Mouse (Mus musculus): ENCODE results near the gene Lrrc15.

Gene Lrrc15

GRCm38 (mm10) chr16:30238791-30239190 lies 44.3 kb downstream of the Lrrc15 start:
- in situ Hi-C loops (cut with MboI): no loop called here

DNA sequence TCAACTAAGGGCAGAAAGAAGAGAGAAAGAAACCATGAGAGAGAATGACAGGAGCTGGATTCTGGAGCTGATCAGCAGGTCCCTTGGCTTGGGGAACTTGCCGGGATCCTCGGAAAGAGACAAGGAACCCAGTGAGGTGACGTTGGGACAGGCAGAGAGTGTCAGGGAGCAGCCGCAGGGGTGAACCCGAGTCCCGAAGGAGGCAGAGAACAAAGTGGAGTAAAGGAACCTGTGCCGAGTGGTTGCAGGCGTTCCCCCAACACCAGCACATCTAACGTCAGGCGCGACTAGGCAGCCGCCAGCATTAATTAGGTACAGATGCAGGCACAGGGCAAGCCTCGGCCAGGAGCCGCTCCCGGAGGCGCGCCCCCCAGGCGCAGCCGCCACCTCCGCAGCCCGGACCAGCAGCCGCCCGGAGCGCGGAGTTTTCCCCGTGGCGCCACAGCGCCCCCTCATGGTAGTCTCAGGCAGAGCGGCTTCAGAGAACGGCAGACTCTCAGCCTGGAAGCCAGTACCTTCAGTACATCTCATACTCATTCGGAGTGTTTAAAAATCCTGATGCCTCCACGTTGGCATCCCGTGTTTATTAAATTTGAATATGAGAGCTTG lies 46.9 kb downstream of the Lrrc15 start:
- in situ Hi-C loops (cut with MboI): no loop called here

DNA sequence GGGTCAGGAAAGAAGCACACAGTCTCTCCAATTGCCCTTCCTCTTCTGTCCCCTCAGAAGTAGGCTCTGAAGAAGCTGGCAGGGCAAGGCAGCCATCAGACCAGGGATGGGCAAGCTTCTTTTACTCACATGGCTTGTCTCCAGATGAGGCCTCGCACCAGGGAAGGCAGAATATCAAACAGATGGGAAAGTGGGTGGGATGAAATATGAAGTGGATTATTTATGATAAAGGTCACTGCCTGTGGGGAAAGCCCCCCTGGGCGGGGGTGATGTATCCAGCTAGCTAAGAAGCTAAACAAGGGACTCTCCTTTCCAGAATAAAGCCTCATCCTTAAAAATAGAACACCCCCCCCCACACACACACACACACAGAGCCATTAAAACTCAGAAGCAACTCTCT lies 47.5 kb downstream of the Lrrc15 start:
- in situ Hi-C loops (cut with MboI): no loop called here

DNA sequence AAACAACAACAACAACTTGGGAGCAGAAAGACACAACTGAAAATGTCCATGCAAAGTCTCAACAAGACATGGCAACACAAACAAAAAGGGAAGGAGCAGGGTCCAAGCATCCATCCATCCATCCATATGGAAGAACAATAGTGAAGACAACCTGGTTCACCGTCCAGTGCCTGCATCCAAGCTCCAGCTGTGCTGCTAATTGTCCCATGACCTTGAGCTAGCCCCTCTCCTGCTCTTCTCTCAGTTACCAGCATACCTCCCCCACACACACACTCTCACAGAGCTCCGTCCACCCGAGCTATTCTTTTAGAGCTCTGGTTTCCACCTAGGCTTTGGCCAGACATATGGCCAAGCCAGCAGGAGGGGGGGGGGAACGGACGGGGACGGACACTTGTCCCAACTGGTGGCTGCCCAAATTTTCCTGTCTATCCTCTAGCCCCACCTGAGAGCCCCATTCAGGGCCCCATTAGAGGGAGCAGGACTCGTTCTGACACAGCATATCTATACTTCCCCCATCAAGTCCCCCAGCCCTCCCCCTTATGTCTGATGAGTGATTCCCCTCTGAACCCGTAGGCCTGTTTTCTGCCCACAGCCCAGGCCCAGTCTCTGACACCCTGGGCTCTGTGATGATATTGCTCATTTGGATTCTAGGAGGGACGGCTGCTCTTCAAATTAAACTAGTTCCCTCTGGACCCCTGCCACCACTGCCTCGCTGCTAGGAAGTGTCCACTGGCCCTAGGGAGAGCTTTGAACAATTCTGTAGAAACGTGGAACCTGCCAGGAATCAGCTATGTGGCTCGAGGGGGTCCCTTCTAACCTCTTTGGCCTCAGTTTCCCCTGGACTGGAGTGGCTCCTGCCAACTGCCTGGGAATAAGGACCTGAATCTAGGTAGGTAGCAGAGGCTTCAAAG lies 48.2 kb downstream of the Lrrc15 start:
- in situ Hi-C loops (cut with MboI): no loop called here

GRCm38 (mm10) chr16:30234077-30234476 lies 49.0 kb downstream of the Lrrc15 start:
- in situ Hi-C loops (cut with MboI): no loop called here

DNA sequence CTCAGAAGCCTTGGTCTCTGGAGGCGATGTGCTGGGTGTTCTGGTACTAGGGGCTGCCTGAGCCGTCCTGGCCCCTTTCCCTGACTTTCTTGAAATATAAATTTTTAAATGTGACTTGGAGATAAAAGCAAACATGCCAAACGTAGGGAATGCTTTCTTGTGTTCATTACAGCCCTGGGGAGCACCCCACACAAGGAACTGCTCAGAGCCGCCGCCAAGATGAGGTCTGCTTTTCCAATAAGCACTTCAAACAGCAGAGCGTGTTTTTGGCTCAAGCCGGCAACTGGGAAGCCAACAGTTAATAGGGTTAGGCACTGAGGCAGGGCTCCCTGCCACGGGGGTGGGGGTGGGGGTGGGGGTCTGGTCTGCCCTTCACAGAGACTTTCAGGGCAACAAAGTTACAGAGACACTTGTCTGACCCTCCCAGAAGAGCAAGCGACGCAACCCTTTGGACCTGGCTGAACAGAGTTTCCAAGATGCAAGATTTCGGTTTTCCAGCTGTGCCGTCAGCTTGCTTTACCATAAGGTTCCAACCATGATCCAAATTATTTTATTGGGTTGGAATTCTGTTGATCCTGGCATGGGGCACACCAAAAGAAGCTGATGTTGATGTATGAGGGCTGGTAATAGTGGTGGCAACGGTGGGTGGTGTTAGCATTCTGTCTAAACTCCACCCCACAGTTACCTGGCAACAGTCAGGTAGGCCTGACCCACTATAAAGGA lies 51.0 kb downstream of the Lrrc15 start:
- in situ Hi-C loops (cut with MboI): no loop called here

DNA sequence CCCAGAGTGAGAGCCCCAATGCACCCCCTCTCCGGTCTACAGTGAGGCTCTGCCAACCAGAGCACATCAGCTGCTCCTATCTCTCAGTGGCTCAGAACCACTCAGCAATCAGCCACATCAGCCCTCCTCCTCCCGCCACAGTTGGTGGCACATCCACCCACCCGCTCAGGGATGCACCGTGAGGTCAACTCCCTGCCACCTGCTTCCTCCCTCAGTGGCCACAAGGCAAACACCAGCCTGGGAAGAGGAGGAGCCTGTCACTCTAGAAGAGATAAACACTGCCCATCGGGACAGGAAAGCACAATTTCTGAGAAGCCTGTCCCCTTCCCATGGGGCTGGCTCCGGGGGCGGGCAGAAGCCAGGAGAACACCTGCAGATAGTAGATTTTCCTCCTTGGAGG lies 55.7 kb downstream of the Lrrc15 start:
- in situ Hi-C loops (cut with MboI): no loop called here

DNA sequence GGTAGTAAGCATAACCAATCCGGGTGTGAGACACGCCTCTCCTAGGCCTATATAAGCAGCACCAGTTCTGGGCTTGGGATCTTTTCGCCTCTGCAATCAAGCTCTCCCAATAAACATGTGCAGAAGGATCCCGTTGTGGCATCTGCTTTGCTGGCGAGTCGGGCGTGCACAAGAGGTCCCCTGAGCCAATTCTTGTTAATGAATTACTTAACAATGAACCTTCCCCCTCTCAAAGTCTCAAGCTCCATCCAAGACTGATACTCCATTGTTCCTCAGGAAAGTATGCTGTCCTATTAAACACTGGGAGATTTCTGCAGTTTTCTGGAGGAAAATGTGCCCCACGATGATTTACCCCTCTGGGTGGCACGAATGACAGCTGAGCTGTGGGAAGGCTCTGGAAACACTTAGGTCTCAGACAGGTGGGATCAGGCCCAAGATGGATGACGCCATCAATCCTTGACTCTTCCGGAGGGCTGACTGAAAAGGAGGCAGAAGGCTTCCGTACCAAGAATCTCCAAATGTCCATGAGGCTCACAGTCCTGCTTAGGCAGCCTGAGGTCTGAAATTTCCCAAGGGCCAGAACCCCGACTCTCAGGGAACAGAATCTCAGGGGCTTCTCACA lies 61.8 kb downstream of the Lrrc15 start:
- in situ Hi-C loops (cut with MboI): no loop called here
